Mouse (Mus musculus): ENCODE data around the gene Kansl1l.

Gene Kansl1l

DNA sequence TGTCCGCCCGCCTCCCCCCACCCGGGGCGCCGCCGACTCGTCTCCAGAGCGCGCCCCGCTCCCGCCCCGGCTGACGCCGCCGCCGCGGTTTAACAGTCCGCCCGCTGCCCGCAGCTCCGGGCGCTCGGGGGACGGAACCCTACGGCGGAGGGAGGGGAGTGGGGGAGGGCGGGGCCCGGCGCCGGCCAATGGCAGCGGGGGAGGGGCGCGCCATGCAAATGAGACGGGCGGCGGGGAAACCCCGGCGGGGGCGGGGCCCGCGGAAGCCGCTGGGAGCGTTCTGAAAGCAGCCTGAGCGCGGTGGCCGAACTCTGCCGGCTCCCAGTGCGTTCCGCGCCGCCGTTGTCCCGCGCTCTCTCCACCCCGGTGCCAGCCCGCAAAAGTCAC lies at the start of gene Kansl1l:
Kansl1l (minus strand) TSS at position 110 of the 387 bp plus-strand sequence.
- peak; percentile 95 for DNase-seq (ENCODE audit: low read depth)

DNA sequence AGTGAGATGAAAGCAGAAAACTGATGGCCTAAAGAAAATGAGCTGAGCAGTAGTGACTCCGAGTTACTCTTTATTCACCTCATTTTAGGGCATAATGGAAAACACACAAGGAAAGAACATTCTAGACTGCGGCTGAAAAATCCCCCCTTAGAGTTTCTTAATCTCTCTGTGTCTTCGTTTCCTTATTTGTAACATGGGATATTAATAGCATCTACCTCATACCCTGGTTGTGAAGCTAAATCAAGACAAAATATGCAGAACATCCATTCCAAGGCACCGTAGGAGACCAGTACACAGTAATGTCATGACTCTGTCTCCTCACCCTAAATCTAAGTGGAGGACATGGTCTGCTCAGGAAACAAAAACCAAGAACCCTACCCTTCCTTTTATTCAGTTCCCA lies 48.3 kb upstream of the Kansl1l start:
- DNase-seq (ENCODE audit: low read depth): no peak

DNA sequence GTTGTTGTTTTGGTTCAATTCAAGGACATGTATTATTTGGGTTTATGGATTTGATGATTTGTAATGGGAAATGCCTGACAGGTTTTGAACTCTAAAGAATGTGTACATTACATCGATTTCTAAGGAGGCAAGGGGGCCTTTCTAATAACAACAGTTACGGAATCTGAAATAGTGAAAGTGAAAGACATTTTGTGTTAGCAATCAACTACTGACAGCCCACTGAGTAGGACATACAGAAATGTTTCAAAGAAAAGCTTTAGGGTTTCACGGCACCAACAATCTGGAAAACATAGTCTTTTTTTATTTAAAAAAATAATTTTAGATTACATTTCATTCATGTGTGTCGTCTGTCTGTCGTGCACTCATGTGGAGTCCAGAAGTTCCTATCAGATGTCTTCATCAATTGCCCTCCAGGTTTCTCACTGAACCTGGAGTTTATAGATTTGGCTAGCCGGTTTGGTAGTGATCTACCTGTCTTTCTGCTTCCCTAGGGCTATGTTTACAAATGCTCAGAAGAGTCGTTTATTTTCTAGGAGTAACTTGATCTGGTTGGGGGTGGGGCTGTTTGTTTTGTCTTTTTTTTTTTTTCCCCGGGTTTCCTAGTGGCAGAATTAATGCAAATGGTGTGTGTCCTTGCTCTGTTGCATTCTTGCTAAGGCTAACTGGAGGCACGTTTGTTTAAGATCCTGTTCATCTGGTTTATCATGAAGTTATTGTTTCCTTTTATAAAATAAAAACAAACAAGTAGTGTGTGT lies 46.6 kb upstream of the Kansl1l start:
- DNase-seq (ENCODE audit: low read depth): peak; percentile 74

- peak; percentile 75 for DNase-seq (ENCODE audit: low read depth)
Measured at GRCm38 (mm10) chr1:66862712-66863511, 45.5 kb upstream of the Kansl1l start, which contains the start of gene Acadl. Gene Acadl (minus strand): TSS chr1:66863277.

DNA sequence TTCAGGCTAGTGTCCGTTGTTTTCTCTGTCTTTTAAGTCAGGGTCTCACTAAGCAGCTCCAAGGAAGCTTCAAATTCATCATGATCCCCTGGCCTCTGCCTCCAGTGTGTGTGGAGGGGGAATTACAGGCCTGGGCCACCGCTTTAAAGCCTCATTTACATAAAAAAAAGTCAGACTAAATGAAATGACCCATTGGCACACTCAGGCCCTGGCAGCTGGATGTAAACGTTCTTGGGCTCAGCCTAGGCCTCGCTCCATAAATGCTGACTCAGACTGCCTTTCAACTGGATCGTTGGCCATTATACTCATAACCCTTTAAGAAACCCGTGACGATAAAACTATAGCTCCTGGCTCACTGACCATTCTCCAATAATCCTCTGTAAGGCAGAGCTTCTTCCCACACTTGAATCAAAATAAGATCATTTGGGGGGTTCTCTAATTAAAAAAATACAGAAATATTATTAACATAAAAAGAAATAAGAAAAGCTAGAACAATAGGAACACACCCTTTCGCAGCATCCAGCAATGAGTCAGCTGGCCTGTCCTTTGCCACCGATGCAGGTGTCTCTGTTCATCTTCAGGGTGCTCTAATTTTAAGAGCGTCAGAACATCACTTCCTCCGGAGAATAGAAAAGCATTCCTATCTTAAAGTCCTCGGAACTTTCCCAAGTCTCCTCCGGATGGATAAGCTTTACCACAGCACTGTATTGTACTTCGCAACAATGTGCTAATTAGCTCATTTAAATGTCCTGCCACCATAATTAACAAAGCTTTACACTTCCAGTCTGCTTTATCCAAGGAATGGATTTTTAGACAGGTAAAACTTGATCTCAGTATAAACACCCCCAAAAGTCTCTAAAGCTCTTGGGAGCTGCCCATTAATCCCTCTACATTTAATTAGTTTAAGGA lies 44.7 kb upstream of the Kansl1l start:
- no peak for DNase-seq (ENCODE audit: low read depth)

GRCm38 (mm10) chr1:66847506-66847905 lies 30.1 kb upstream of the Kansl1l start:
- DNase-seq (ENCODE audit: low read depth): peak; percentile 71

DNA sequence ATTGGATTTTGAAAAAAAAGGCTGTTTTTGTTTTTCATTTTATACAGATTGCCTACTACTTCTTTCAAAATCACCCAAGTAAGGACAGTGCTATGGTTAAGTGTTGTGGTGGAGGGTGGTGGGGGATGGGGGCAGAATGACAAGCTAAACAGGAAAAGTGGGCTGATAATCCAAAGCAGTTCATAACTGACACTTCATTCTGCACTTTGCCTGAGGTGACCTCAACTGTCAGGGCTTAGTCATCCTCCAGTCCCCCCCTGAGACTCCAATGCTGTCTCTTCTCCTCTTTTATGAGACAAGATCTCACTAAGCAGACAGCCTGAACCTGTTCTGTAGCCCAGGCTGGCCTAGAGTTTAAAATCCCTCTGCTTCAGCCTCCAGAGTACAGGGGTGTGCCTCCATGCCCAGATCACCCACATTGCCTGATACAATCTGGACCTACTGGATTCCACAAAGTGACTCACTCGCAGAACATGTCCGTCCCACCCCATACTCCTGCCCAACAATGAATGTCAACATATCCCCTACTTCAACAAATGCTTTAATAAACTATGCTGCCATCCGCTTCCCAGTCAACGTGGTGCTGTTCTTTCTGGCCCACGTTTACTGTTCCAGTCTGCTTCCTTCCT lies 28.4 kb upstream of the Kansl1l start:
- DNase-seq (ENCODE audit: low read depth): no peak

GRCm38 (mm10) chr1:66841938-66842337 lies 24.6 kb upstream of the Kansl1l start:
- peak; percentile 36 for DNase-seq (ENCODE audit: low read depth)

GRCm38 (mm10) chr1:66841510-66841909 lies 24.1 kb upstream of the Kansl1l start:
- DNase-seq (ENCODE audit: low read depth): no peak

DNA sequence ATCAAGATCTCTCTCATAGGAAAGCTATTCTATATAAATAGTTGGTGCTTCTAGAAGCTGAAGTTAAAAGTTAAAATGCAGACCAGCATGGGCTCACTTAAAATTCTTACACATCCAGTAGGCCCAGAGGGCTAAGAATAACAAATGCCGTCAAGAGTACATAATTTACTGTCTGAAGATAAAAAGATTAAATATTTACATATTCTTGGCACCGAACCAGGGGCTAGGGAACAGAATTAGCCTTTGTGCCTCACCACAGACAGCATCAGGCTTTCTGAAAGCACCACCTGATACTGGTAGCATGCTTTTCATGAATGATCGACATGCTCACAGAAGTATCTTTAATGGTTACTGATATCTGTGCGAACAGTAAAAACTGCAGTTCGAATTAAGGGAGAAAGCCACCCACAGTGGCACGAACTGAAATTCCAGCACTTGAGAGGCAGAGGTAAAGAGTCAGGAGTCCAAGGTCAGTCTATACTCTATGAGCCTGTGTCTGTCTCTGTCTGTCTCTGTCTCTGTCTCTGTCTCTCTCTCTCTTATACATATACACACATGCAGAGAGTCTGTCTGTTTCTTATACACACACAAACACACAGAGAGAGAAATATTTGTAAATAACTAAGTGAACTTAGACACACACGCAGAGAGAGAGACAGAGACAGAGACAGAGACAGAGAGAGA lies 22.5 kb upstream of the Kansl1l start:
- no peak for DNase-seq (ENCODE audit: low read depth)

DNA sequence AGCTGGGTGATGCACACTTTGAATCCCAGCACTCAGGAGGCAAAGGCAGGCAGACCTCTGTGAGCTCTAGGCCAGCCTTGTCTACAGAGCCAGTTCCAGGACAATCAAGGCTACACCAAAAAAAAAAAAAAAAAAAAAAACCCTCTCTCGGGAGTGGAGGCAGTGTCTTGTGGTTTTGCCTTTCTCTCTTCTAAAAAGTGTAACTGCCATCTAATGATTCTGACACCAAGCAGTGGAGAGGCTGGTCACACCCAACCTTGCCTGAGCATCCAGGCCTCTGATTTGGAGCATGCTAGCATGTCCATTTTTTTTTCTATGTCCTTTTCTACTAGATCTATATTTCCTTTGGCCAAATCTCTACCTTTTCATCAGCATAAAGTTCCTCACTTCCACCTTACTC lies 21.8 kb upstream of the Kansl1l start:
- no peak for DNase-seq (ENCODE audit: low read depth)

GRCm38 (mm10) chr1:66838184-66839042 lies 21.1 kb upstream of the Kansl1l start:
- DNase-seq (ENCODE audit: low read depth): peak; percentile 90

GRCm38 (mm10) chr1:66837207-66837606 lies 19.8 kb upstream of the Kansl1l start:
- no peak for DNase-seq (ENCODE audit: low read depth)

DNA sequence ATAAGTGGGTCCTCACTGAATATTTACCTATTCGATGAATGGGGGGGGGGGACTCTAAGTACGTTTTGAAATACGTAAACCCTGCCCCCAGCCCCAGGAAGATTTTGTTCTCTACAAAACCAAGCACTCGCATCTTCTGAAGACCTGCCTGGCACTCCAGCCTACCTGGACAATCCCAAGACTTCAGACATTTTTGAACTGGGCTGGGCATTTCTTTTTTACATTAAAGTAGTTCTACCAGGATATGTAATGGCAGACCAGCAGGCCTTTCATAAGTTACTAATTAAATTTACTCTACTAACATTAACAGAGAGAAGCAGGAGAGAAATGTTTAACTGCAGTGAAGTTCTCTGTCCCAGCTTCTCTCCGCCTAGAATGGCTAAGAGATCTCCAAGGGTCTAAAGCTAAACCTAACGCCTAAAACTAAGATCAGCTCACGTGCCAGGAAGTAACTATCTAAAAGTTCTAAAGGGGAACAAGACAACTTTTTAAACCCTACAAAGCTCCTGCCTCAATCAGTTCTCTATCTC lies 15.3 kb upstream of the Kansl1l start:
- DNase-seq (ENCODE audit: low read depth): no peak

DNA sequence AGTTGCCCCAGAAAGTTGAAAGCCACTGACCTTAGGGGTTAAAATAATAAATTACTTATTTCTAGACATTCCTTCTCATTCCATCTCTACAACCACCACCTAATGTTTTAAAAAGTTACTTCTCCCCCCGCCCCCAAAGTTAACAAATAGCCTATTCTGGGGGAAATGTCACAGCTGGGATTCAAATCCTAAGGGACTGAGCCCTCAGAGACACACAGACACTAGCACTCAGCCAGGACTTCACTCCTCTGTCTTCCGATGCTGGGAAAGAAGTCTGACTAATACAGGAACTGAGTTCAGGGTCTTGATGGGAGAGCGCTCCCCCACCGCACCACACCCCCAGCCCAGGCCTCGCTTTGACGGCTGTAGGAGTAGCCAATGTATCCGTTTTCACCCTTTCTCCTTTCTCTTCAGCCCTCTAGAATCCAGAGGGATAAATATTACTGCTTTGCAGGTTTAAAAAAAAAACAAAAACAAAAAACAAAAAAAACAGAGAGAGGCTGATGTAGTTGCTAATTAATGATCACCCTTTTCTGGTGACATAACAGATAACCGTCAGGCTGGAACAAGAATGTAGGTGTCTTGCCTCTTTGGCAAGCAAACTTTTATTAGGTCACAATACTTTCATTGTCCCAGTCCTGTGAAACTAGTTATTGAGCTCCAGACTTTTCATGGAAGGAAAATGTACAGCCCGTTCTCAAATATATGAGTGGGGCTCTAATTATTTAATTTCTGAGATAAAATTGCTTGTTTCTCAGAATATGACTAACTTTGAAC lies 14.7 kb upstream of the Kansl1l start:
- DNase-seq (ENCODE audit: low read depth): no peak

DNA sequence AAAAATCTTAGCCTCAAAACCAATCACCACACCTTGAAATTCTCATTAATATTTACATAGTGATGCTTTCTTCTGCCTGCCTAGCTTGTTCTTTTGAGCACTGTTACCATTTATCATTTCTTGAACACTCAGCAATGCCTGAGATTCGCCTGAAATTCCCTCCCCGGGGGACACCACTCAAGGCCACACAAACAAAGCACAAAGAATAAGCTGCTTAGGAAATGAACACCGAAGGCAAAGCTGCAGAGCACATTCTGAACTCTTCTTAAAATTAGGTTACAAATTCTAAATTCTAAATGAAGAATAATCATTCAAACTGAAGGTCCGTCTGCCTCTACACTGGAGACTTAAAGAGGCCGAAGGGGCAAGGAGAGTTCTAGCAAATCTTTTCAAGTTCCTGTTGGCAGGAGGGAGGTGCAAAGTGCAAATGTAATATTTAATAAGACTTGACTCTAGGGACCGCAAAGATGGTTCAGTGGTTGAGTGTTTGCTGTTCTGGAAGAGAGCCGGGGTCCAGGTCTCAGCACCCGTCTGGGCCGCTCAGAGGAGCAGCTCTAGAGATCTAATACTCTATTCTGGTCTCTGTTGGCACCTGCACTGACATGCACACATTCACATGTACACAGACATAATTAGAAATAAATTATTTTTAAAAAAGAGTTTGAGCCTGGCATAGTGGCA lies 12.2 kb upstream of the Kansl1l start:
- no peak for DNase-seq (ENCODE audit: low read depth)

DNA sequence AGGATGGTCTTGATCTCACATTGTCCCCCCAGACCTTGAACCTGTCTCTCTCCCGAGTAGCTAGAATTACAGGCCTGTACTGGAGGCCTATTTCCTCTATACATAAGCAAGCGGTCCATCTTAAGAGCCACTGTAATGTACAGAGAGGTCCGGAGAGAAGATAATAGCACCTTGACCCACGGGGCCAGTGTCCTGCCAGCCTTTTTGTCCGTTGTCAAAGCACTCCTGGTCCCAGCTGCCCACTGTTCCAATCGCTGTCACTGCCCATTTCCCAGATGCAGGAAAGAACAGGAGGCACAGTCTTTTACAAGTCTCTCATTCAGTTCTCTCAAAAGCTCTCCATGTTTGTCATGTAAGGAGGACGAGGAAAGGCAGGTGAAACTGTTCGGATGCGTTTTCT lies 4.6 kb upstream of the Kansl1l start:
- DNase-seq (ENCODE audit: low read depth): no peak

GRCm38 (mm10) chr1:66820241-66820640 lies 2.9 kb upstream of the Kansl1l start:
- DNase-seq (ENCODE audit: low read depth): no peak

Data from induced T-regulatory cell, adult 2 months (primary cell).